Mouse (Mus musculus) frontal cortex, postnatal 25 days (tissue): ENCODE data around the gene Hist1h1a.
"Not testable (repeated sequence)": the region's sequence is repeated elsewhere in the genome, so short reads cannot be mapped to it uniquely, and the experiment has no call there.

Source experiments
- DNase-seq, 2 experiments: peaks; one replicate each; pipeline ENCODE4 v3.0.0; 2022; ENCODE audit warnings: low spot score in 2 of 2

Gene Hist1h1a

DNA sequence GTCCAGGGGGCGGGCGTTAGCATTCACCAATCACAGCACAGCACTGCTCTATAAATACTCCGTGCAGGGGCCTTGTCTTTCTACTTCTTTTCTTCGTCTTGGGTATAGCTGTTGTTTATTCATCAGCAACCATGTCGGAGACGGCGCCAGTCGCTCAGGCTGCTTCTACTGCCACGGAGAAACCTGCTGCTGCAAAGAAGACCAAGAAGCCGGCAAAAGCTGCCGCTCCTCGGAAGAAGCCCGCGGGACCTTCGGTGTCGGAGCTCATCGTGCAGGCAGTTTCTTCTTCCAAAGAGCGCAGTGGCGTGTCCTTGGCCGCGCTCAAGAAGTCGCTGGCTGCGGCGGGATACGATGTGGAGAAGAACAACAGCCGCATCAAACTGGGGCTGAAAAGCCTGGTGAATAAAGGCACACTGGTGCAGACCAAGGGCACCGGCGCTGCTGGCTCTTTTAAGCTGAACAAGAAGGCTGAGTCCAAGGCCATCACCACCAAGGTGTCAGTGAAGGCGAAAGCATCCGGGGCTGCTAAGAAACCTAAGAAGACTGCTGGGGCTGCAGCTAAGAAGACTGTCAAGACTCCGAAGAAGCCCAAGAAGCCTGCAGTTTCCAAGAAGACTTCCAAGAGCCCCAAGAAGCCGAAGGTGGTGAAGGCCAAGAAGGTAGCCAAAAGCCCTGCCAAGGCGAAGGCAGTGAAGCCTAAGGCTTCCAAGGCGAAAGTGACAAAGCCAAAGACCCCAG is at the start of gene Hist1h1a:
TSS of gene Hist1h1a (plus strand) at position 81 of the 738 bp plus-strand sequence.
- peak; percentile 65 to 71 for DNase-seq

DNA sequence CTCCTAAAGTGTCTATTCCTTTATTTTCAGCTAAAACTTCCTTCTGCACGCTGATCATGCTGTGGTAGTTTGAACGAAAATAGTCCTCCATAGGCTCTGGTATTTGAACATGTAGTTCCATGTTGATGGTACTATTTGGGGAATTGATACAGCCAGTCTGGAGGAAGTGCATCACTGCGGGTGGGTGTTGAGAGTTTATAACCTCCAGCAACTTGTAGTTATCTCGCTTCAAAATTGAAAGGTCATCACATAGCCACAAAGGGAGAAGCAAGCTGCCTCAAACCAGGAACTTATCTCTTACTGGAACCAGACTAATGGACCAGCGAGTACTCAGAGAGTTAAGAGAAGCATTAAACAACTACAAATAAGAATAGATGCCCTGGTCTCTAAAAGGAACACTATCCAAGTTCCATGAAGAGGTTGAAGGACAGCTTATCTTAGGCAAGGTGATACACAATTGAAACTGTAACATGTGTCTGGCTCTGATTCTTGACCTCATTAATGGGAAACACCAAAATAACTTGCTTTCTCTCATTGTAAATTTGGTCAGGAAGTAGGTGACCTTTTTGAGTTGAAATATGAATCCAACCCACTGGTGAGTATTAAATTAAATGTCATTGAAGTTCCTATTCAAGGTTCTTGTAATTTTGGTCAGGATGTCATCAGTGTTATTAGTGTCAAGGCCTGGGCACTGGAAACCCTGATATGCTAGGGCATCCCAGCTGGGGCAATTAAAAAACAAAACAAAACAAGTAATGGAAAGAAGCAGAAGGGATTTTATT is 47.0 kb upstream of the Hist1h1a start:
- no peak for DNase-seq

DNA sequence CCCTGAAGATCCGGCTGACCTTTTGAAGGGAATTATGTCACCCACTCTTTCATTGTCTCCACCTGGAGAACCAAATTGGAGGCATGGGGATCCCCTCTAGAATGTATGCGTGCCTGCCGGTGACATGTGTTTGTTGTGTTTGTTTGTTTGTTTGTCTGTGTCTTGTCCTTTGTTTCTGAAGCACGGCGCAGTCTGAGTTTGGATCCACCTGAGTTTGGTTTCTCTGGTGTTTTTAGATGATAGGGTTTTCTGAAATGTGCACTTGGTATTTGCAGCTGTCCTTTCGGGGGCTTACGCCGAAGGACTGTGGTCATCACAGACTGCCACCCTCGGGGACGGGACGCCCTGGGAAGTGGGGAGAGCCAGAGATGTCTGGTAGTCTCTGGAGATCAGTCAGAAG is 46.3 kb upstream of the Hist1h1a start:
- no peak for DNase-seq

DNA sequence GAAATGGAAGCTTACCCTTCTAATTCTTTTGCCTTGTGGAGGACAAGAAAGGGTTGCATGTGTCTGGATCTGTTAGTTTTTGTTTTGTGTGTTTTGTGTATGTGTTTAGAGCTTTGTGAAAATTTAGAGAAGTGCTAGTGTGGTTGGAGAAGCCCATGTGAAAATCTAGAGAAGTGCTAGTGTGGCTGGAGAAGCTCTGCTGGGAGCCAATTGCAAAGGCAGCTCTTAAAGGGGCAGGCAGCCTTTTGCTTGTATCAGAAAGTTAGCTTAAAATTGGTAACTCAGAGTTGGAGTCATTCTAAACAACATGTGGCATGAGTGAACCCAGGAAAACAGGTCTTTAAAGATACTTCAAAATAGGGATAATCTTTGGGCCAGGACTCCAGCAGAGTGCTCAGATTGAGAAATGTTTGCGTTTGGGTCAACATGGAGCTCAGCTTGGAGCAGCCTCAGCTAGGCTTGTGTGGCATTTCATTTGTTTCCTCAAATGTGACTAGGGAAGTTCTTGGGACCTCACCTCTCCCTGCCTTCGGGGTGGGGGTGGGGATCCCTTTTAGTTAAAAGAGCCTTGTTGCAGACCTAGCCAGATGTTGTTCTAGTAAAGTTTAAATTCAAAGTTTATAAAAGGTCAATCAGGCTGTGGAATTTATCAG is 45.7 kb upstream of the Hist1h1a start:
- DNase-seq: not testable (repeated sequence)

DNA sequence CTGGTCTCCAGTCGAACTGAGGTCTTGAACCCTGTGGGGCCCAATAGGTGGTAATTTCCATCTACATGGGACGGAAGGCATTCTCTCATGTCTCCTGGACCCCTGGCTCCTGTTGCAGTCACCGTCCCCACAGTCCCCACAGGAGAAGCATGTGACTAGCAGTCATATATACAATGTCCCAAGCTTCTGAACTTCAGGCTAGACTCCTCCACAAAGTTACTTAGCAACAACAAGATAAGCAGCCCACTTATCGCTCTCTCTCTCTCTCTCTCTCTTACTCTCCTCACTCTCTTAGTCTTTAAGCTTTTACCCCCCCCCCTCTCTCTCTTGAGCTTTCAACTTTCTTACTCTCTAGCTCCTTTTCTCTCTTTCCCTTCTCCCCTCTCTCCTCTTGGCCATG is 39.2 kb upstream of the Hist1h1a start:
- no peak for DNase-seq

DNA sequence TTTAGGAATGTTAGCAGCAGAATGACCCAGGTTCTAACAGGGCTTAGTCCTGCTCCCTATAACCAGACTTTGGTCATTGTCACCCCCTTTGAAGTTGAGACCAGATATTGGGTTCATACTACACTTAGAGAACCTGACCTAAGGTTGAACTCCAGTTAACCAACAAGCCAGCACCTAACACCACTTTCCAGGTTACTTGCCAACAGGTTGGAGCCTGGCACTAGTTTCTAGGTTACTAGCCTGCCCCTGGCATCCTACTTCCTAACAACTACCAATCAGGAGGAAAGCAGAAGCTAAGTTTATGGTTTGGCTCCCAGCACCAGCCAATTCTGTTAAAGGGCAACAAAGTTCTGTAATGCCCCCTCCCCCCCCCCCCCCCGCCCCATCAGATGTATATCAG is 38.3 kb upstream of the Hist1h1a start:
- DNase-seq: no peak

DNA sequence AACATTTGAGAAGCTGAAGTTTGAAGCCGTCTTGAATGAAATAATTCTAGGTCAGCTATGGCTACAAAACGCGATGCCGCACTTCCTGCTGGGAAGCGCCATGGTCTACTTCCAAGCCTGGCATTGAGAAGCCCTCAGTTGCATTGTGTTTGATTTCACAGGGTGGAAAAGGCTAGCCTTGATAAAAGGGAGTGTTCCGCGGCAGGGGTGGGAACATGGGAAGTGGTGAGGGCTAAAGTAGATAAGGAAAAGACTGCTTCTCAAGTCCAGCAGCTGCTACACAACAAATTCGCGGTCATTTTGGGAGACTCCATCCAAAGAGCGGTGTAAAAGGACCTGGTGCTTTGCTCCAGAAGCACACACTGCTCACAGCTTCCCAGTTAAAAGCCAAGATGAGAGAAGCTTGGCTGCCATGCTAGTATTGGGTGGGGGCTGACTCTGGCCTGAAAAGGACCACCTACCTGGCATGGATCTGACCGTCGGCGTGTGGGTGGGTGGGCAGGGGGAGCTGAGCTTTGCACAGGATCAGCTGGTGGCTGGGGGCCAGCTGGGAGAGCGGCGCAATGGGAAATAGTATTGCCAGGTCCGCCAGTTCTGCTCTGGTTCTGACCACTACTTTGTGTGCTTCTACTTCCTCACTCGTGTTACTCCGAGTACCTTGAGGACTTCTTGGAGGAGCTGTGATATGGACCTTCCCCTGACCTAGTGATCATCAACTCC is 34.8 kb upstream of the Hist1h1a start:
- DNase-seq: no peak

DNA sequence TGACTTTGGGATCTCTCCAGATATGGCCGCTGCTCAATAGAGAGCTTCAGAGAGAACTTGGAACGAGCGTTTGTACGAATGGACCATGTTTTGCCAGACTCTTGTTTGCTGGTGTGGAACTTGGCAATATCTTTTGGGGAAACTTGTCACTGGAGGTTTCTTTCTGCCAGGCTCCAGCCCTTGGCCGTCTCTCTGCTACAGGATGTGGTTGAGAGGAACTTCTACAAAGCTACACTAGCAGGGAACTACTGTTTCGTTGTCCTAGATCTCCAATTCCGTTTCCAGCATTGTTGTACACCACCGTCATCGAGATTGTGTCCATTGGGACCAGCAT is 34.3 kb upstream of the Hist1h1a start:
- no peak for DNase-seq

DNA sequence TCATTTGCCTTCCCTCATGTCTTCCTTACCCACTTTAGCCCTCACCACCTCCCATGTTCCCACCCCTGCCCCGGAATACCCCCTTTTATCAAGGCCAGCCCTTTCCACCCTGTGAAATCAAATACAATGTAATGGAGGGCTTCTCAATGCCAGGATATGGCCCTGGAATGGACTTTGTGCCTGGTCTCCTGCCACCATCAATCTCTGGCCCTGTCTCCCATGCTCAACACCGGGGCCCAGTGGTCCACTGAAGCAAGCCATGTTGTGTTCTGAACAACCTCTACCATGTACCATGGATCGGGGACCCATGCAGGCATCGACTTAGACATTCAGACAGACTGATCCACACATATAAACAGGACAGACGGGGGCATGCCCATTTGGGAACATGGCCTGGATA is 33.8 kb upstream of the Hist1h1a start:
- DNase-seq: no peak

DNA sequence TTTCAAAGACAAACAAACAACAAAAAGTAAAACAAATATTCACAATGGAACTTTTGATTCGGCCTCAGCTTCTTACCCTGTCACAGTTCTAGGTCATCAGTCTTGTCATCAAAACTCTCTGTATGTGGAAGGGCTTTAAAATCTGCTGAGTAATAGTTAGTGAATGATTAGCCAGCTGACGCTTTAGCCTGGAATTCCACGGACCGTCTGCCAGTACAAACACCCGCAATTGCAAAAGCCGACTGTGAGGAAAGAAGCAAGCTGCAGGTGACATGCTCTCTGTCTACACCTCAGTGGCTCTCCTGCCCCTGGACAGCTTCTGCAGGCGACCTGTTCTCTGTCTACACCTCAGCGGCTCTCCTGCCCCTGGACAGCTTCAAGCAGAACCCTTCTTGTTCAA is 33.0 kb upstream of the Hist1h1a start:
- DNase-seq: no peak

DNA sequence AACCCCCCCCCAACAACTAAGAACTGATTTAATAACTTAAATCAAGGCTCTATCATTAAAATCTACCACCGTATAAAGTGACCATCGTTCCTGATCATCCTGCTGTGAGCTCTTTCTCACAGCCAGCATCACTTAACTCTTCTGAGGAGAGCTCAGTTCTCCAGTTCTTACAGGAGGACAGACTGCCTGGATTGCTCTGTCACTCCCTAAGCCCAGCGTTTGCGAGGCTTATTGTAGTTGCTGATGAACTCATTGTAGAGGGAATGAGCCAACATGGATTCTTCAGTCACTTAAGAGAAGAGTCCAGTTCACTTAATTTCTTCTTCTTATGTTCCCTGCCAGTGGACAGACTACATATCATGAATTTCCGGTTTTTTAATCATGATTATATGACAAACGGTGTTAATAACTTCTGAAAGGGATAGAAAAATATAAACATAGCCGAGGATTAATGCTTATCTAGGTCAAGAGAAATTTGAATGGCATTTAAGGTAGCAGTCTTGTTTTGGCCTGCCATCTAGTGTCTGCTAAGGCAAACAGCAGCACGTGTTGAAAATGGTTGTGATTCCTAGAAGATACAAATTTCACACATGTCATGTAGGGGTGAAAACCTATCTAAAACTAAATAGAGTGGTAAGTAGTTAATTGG is 31.2 kb upstream of the Hist1h1a start:
- DNase-seq: no peak

DNA sequence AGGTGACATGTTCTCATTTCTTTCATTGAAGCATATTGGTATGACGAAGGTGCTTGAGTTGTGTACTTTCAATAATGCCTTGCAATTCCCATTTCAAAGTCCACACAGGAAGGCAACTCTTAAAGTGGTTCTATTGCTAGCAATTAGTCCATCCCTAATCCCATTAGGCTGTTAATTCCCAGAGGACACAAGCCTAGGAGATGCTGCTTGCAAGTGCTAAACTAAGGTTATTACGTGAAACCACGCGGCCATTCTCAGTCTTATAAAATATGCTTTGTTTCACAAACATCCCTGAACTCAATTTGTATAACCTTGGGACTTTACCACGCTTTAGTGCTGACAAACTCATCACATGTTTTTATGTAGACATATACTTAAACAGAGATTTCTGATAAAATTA is 26.4 kb upstream of the Hist1h1a start:
- DNase-seq: no peak

DNA sequence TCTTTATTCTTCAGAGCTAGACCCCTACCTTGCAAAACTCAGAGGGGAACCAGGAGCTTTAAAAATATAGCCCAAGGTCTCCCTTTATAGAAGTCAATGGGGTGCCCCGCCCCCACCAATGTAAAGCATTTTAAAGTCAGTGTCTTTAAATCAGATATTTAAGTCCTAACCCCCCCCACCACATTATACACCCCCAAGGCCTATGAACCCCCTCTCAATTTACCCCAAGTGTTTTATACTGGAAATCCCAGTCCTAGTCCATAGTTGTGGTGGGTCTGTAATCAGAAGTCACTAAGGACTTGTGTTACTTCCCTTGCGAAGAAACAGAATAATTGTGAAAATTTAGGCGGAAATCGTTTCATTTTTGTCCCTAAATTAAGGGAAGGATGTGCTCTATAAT is 25.4 kb upstream of the Hist1h1a start:
- no peak for DNase-seq

DNA sequence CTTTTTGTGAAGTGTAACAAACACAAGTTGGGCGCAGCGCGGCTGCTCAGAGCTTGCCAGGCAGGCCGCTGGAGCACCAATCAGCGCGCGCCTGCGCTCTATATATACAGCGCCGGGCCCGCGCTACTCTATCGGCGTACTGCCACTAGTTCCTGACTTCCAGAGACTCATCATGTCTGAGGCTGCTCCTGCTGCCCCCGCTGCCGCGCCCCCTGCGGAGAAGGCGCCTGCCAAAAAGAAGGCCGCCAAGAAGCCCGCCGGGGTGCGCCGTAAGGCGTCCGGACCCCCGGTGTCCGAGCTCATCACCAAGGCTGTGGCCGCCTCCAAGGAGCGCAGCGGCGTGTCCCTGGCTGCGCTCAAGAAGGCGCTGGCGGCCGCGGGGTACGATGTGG is 24.8 kb upstream of the Hist1h1a start, which contains the start of gene Hist1h1c:
TSS of gene Hist1h1c (plus strand) at position 132 of the 392 bp plus-strand sequence.
- DNase-seq: peak; percentile 83 to 85

DNA sequence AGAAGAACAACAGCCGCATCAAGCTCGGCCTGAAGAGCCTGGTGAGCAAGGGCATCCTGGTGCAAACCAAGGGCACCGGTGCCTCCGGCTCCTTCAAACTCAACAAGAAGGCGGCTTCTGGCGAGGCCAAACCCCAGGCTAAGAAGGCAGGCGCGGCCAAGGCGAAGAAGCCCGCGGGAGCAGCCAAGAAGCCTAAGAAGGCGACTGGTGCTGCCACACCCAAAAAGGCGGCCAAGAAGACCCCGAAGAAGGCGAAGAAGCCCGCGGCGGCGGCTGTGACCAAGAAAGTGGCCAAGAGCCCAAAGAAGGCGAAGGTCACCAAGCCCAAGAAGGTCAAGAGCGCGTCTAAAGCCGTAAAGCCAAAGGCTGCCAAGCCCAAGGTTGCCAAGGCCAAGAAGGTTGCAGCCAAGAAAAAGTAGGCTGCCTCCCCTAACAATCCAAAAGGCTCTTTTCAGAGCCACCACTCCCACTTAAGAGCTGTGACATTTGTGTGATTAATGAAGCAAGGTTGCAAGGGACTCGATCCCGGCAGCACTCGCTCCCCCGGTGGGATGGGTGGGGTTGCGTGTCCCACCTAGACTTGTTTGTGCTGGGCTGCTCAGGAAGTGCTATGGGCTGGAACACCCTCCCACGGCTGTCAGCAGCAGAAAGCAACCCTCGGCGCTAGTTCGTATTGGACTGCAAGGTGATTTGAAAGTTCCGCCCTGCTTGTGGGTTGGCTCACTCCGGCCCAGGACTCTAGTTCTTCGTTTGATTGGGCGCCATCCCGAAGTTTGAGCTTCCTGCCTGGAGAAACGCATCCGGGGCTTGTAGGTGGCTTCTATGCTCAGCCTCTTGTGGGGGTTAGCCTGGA is 24.2 kb upstream of the Hist1h1a start:
- DNase-seq: peak; percentile 80 to 89

DNA sequence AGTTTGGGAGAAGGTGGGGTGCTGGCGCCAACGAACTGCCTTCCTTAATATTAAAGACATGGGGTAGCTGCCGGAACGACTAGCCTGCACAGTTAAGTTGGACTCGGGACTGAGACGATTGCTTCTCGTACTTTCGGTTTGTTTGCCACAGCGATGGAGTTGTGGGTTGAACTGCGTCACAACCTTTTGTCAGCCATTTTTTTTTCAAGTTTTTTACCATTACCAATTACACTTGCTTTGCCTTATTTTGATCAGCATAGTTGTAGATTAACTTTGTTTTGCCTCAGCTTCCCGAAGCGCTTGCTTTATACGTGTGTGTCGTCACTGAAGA is 23.6 kb upstream of the Hist1h1a start:
- no peak for DNase-seq

DNA sequence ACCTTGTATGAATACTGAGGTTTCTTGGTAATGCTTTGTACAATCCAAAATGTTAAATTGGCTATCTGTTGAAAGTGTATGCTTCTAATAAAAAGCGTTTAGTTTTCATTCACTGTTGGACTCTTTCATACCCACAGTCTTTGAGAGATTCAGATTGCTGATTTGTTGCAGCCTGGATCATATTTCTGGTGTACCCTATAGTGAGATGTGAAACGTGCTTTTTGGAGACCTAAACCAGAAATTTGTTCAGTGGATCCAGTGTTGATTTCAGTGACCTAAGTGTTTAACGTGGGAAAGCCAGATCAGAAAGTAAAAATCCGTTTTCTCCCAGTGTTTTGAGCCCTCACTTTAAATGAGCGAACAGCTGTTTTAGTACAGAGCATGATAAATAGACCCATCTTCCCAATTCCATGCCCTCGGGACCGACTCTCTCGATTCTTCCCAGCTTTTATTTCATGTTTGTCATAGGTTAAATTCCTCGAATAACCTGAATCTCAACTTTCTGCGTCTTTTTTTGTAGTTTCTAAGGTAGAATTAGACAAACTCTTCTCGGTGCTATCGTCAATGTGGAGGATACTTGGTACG is 23.1 kb upstream of the Hist1h1a start:
- no peak for DNase-seq

DNA sequence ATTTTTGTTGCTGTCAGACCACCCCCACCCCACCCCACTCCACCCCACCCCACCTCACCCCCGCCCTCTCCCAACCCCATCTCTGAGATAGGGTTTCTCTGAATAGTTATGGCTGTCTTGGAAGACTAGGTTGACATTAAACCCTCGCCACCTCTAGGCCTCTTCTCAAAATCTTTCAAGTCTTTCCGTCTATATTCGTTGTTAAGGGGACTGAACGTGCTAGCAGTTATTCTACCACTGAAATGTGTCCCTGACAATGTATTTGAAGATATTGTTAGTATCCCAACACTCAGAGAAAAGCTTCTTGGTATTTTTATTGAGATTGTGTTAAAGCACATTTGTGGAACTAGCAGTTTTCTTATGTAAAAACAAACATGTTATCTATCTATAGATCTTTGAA is 22.6 kb upstream of the Hist1h1a start:
- DNase-seq: no peak

DNA sequence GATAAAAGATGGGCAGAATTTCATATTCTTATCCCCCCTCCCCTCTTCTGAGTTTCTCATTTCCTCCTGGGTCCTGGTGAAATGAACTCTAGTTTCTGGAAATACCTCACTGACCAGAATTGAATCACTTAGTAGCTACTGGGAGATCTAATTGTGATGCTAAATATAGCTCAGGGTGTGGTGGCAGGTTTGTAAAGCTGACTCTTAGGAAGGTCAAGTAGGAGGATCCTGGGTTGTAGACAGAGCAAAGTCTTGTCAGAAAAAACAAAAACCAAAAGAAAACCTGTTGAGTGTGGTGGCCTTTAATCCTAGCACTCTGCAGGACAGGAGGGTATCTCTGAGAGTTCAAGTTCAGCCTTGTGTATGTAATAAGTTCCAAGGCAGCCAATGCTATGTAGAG is 21.5 kb upstream of the Hist1h1a start:
- no peak for DNase-seq

DNA sequence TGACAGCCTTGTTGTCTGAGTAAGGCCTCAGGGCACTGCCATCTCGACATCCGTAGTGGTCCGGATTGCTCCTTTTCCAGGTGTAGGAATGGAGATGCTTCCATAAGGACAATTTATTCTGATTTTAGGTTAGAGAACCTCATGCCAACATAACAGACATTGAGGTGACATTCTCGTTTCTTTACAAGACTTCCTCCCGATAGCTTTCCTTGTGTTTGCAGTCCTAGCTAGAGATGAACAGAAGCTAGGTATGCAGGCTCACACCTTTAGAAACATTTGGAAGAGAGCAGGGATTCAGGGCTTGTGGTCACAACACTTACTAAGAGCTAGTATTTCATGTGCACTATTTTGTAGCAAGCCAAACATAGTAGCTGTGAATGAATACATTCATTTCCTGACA is 20.3 kb upstream of the Hist1h1a start:
- DNase-seq: no peak

DNA sequence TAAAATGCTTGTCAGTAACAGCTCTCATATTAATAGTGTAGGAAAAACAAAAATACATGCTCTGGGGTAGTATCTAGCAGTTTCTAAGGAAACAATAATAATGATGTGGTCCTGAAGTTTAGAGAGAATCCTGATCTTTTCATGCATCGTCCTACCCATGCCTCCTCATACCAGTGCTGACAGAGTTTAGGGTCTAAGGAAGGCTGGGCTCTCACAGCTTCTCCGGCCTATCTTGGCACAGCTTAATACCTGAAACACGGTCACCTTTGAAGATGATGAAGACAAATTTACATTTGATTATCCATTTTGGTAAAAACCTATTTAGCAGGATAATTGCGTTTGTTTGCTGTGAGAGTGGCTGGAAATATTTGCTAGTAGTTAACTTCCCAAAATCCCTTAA is 19.5 kb upstream of the Hist1h1a start:
- DNase-seq: no peak
